Mouse (Mus musculus): ENCODE measurements around the gene Cit. TPM values are rescaled to one million over a fixed set of nuclear protein-coding genes. Genes with fewer than 3 reads are reported as not detected.
"Not testable (repeated sequence)": the region's sequence is repeated elsewhere in the genome, so short reads cannot be mapped to it uniquely, and the experiment has no call there.

Gene Cit
- polyA plus RNA-seq, 1 experiment from 2014 or later, result 58.4 TPM

DNA sequence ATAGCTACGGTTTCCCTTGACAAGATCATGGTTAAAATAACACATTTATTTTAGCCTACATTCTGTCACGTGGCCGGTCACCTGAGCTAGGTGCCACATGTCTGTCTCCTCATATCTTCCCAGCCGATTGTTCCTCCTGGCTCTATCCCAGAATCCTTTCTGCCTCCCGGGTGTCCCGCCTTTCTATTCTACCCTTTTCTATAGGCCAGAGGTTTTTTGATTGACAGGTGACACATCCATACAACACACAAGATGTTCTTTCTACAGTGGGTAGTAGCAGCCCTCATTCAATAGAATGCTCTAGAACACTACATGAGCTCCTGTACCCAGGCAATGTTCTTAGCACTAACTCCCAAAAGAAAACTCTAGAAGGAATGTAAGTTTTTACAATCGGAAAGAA is 23.2 kb upstream of the Cit start:
- ATAC-seq (replicated peaks; ENCODE audit: low FRiP score) (no peak), DNase-seq (ENCODE audit: low spot score) (no peak)
- H3K36me3 ChIP-seq (ENCODE audit: control insufficient read depth, insufficient read depth, low read length), result no peaks in the 10 kb centered on the region
- no peaks in the 10 kb centered on the region for H3K9me3 ChIP-seq (ENCODE audit: control insufficient read depth, low read length)
- H3K4me1 ChIP-seq (replicated peaks; ENCODE audit: control insufficient read depth, insufficient read depth, low read length), result no peaks in the 10 kb centered on the region
- H3K4me3 ChIP-seq (ENCODE audit: low read depth, low read length), result no peak overlapping the region
- 86% methylated on average over 7 of the region's 7 CpGs for WGBS
- H3K27me3 ChIP-seq (replicated peaks; ENCODE audit: control insufficient read depth, insufficient read depth, low read length), result no peaks in the 10 kb centered on the region
- H3K9ac ChIP-seq (ENCODE audit: low read depth, low read length), result no peak overlapping the region
- H3K4me2 ChIP-seq, result no peak overlapping the region
- no peak overlapping the region for H3K27ac ChIP-seq (ENCODE audit: low read depth, low read length)

GRCm38 (mm10) chr5:115832754-115833153 is 12.3 kb upstream of the Cit start:
- H3K27me3 ChIP-seq (replicated peaks; ENCODE audit: control insufficient read depth, insufficient read depth, low read length), result no peaks in the 10 kb centered on the region
- H3K4me2 ChIP-seq, result no peak overlapping the region
- no peak for ATAC-seq (replicated peaks; ENCODE audit: low FRiP score)
- H3K9me3 ChIP-seq (ENCODE audit: control insufficient read depth, low read length), result peaks cover 2% of the 10 kb centered on the region; the same call in 1 of the 2 replicates
- no peaks in the 10 kb centered on the region for H3K4me1 ChIP-seq (replicated peaks; ENCODE audit: control insufficient read depth, insufficient read depth, low read length)
- H3K27ac ChIP-seq (ENCODE audit: low read depth, low read length), result no peak overlapping the region
- WGBS, result 88% methylated on average over 2 of the region's 2 CpGs
- DNase-seq (ENCODE audit: low spot score), result no peak
- no peak overlapping the region for H3K4me3 ChIP-seq (ENCODE audit: low read depth, low read length)
- H3K9ac ChIP-seq (ENCODE audit: low read depth, low read length), result no peak overlapping the region
- no peaks in the 10 kb centered on the region for H3K36me3 ChIP-seq (ENCODE audit: control insufficient read depth, insufficient read depth, low read length)

DNA sequence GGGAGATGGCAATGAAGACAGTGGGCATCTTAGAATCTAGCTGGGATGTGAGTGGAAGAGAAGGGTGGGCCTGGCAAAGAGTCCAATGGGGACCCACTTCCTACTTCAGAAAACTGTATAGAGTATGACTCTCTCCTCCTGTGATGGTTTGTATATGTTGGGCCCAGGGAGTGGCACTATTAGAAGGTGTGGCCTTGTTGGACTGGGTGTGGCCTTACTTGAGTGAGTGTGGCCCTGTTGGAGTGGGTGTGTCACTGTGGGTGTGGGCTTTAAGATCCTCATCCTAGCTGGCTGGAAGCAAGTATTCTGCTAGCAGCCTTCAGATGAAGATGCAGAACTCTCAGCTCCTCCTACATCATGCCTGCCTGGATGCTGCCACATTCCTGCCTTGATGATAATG is 11.3 kb upstream of the Cit start:
- not testable (repeated sequence) for ATAC-seq (replicated peaks; ENCODE audit: low FRiP score); H3K27ac ChIP-seq (ENCODE audit: low read depth, low read length); H3K27me3 ChIP-seq (replicated peaks; ENCODE audit: control insufficient read depth, insufficient read depth, low read length); H3K9ac ChIP-seq (ENCODE audit: low read depth, low read length); H3K4me1 ChIP-seq (replicated peaks; ENCODE audit: control insufficient read depth, insufficient read depth, low read length); H3K4me3 ChIP-seq (ENCODE audit: low read depth, low read length); H3K36me3 ChIP-seq (ENCODE audit: control insufficient read depth, insufficient read depth, low read length); H3K4me2 ChIP-seq; H3K9me3 ChIP-seq (ENCODE audit: control insufficient read depth, low read length); DNase-seq (ENCODE audit: low spot score)

DNA sequence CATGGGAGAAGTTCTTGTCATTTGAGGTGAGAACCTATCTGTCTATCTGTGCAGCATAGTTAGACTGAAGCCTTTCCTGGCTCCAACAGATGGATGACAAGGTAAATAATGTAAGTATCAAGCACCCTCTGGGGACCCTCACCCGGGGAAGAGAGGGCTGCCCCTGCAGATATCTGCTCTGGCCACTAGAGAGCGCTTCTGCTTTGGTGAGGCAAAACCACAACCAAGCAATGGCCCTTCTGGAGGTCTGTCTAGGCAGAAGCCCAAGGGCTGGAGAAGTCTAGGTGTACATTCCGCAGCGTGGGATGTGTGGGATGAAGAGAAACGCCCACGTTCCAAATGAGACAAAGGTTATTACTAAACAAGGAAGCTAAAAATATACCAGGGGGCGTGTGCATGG is 9.8 kb upstream of the Cit start:
- no peaks in the 10 kb centered on the region for H3K27me3 ChIP-seq (replicated peaks; ENCODE audit: control insufficient read depth, insufficient read depth, low read length)
- no peaks in the 10 kb centered on the region for H3K36me3 ChIP-seq (ENCODE audit: control insufficient read depth, insufficient read depth, low read length)
- WGBS, result 49% methylated on average over 7 of the region's 7 CpGs
- no peak overlapping the region for H3K27ac ChIP-seq (ENCODE audit: low read depth, low read length)
- no peak overlapping the region for H3K4me2 ChIP-seq
- peaks cover 2% of the 10 kb centered on the region; the same call in 1 of the 2 replicates for H3K9me3 ChIP-seq (ENCODE audit: control insufficient read depth, low read length)
- H3K9ac ChIP-seq (ENCODE audit: low read depth, low read length), result no peak overlapping the region
- DNase-seq (ENCODE audit: low spot score) (no peak), ATAC-seq (replicated peaks; ENCODE audit: low FRiP score) (no peak)
- no peak overlapping the region for H3K4me3 ChIP-seq (ENCODE audit: low read depth, low read length)
- no peaks in the 10 kb centered on the region for H3K4me1 ChIP-seq (replicated peaks; ENCODE audit: control insufficient read depth, insufficient read depth, low read length)

DNA sequence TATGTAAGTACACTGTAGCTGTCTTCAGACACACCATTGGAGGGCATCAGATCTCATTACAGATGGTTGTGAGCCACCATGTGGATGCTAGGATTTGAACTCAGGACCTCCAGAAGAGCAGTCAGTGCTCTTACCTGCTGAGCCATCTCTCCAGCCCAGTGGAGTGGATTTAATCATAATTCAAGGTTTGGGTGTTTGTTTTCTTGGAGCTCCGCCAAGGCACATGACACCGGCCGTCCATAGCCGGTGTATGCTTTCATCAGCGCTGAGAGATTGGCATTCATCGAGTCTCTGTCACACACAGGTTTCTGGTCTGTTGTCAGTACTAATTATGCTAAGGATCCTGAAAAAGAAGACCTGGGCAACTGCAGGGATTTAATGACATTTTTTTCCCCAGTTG is 7.0 kb upstream of the Cit start:
- H3K4me3 ChIP-seq (ENCODE audit: low read depth, low read length), result no peak overlapping the region
- H3K36me3 ChIP-seq (ENCODE audit: control insufficient read depth, insufficient read depth, low read length), result no peaks in the 10 kb centered on the region
- no peak overlapping the region for H3K4me2 ChIP-seq
- ATAC-seq (replicated peaks; ENCODE audit: low FRiP score), result no peak
- no peak overlapping the region for H3K9ac ChIP-seq (ENCODE audit: low read depth, low read length)
- H3K27me3 ChIP-seq (replicated peaks; ENCODE audit: control insufficient read depth, insufficient read depth, low read length), result no peaks in the 10 kb centered on the region
- no peak for DNase-seq (ENCODE audit: low spot score)
- no peaks in the 10 kb centered on the region for H3K4me1 ChIP-seq (replicated peaks; ENCODE audit: control insufficient read depth, insufficient read depth, low read length)
- H3K27ac ChIP-seq (ENCODE audit: low read depth, low read length), result no peak overlapping the region
- H3K9me3 ChIP-seq (ENCODE audit: control insufficient read depth, low read length), result no peaks in the 10 kb centered on the region
- 88% methylated on average over 6 of the region's 6 CpGs for WGBS

GRCm38 (mm10) chr5:115840453-115840852 is 4.6 kb upstream of the Cit start:
- Histone ChIP-seq H3K27me3 (replicated peaks; ENCODE audit: control insufficient read depth, insufficient read depth, low read length) (no peaks in the 10 kb centered on the region), H3K4me3 (ENCODE audit: low read depth, low read length) (no peak overlapping the region), H3K9me3 (ENCODE audit: control insufficient read depth, low read length) (no peaks in the 10 kb centered on the region), H3K36me3 (ENCODE audit: control insufficient read depth, insufficient read depth, low read length) (no peaks in the 10 kb centered on the region), H3K9ac (ENCODE audit: low read depth, low read length) (no peak overlapping the region), H3K4me1 (replicated peaks; ENCODE audit: control insufficient read depth, insufficient read depth, low read length) (peaks cover 4% of the 10 kb centered on the region), H3K27ac (ENCODE audit: low read depth, low read length) (no peak overlapping the region), H3K4me2 (no peak overlapping the region)
- 37% methylated on average over 4 of the region's 5 CpGs for WGBS
- DNase-seq (ENCODE audit: low spot score) (no peak), ATAC-seq (replicated peaks; ENCODE audit: low FRiP score) (no peak)

GRCm38 (mm10) chr5:115840946-115841775 is 3.9 kb upstream of the Cit start:
- no peak for ATAC-seq (replicated peaks; ENCODE audit: low FRiP score)

DNA sequence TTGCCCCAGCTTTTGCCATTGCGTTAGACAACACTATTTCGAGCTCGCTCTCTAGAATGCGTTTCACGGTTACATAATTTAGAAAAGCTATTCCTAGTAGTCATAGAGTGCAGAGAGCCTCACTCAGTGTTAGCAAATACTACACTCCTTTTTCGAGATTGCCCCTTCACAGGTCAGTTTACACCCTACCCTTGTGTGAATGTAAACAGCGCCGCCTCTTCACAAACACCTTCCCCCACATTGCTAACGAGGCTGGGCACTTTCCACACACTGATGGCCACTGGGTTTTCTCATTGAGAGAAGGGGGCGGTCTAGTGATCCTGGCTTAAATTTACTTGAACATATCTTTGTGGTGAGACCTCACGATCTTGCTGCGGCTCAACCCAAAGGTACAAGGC is 711 bp upstream of the Cit start:
- peak overlapping the region; percentile 99 for H3K4me3 ChIP-seq (ENCODE audit: low read depth, low read length)
- DNase-seq (ENCODE audit: low spot score), result no peak
- peak; percentile 16 for ATAC-seq (replicated peaks; ENCODE audit: low FRiP score)
- H3K36me3 ChIP-seq (ENCODE audit: control insufficient read depth, insufficient read depth, low read length), result peaks cover 11% of the 10 kb centered on the region; the same call in 1 of the 2 replicates
- H3K9me3 ChIP-seq (ENCODE audit: control insufficient read depth, low read length), result no peaks in the 10 kb centered on the region
- peak overlapping the region; percentile 72 for H3K27ac ChIP-seq (ENCODE audit: low read depth, low read length)
- H3K27me3 ChIP-seq (replicated peaks; ENCODE audit: control insufficient read depth, insufficient read depth, low read length), result no peaks in the 10 kb centered on the region
- WGBS, result 4% methylated on average over 12 of the region's 12 CpGs
- peak overlapping the region; percentile 79 for H3K9ac ChIP-seq (ENCODE audit: low read depth, low read length)
- H3K4me1 ChIP-seq (replicated peaks; ENCODE audit: control insufficient read depth, insufficient read depth, low read length), result peaks cover 15% of the 10 kb centered on the region
- H3K4me2 ChIP-seq, result peak overlapping the region; percentile 78

More at GRCm38 (mm10) chr5:115840946-115841775, 3.9 kb upstream of the Cit start:
- 76% methylated on average over 12 of the region's 12 CpGs for WGBS
- no peaks in the 10 kb centered on the region for H3K9me3 ChIP-seq (ENCODE audit: control insufficient read depth, low read length)
- H3K27me3 ChIP-seq (replicated peaks; ENCODE audit: control insufficient read depth, insufficient read depth, low read length), result no peaks in the 10 kb centered on the region
- H3K36me3 ChIP-seq (ENCODE audit: control insufficient read depth, insufficient read depth, low read length), result no peaks in the 10 kb centered on the region
- no peak overlapping the region for H3K4me2 ChIP-seq
- no peak for DNase-seq (ENCODE audit: low spot score)
- H3K4me1 ChIP-seq (replicated peaks; ENCODE audit: control insufficient read depth, insufficient read depth, low read length), result peaks cover 9% of the 10 kb centered on the region
- H3K9ac ChIP-seq (ENCODE audit: low read depth, low read length), result no peak overlapping the region
- H3K4me3 ChIP-seq (ENCODE audit: low read depth, low read length), result no peak overlapping the region
- H3K27ac ChIP-seq (ENCODE audit: low read depth, low read length), result no peak overlapping the region

- Histone ChIP-seq H3K9ac (ENCODE audit: low read depth, low read length) (peak overlapping the region; percentile 97), H3K4me3 (ENCODE audit: low read depth, low read length) (peak overlapping the region; percentile 99), H3K36me3 (ENCODE audit: control insufficient read depth, insufficient read depth, low read length) (peaks cover 13% of the 10 kb centered on the region; the same call in 1 of the 2 replicates), H3K4me1 (replicated peaks; ENCODE audit: control insufficient read depth, insufficient read depth, low read length) (peaks cover 15% of the 10 kb centered on the region), H3K4me2 (peak overlapping the region; percentile 91), H3K27ac (ENCODE audit: low read depth, low read length) (peak overlapping the region; percentile 82), H3K9me3 (ENCODE audit: control insufficient read depth, low read length) (no peaks in the 10 kb centered on the region), H3K27me3 (replicated peaks; ENCODE audit: control insufficient read depth, insufficient read depth, low read length) (no peaks in the 10 kb centered on the region)
- DNase-seq (ENCODE audit: low spot score) (no peak), ATAC-seq (replicated peaks; ENCODE audit: low FRiP score) (no peak)
- 28% methylated on average over 8 of the region's 8 CpGs for WGBS
Observed at GRCm38 (mm10) chr5:115845635-115846174, 627 bp downstream of the Cit start.
